8 mouse cellular contexts compared by ENCODE assay signal in the genomic region with DNA sequence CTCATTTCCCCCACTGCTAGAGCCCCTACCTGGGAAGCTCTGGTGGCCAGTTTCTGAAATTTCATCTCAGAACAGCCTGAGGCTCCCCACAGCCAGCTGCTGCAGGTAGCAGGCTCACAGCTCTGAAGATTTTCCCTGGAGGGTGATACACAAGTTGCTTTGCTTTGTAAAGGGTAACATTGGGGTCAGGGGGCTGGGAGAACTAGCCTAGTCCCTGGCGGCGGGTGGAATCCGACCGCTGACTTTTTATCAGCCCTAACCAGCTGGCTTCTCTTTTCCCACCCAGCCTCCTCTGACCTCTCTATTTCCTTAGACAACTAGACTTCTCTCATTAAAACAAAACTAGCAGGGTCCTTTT. TPM values are rescaled to one million over a fixed set of nuclear protein-coding genes. Genes with fewer than 3 reads are reported as not detected.
DNase-seq lines count a peak whose midpoint lies in the region; ATAC-seq and TF ChIP-seq lines count a peak whose summit lies in the region.

No protein-coding gene starts in this region.

- no peak overlapping the region for H3K9ac ChIP-seq in forebrain, postnatal 0 days
- peak overlapping the region; percentile 76 for H3K9ac ChIP-seq in liver, postnatal 0 days (replicated peaks)

- no peaks in the 10 kb centered on the region for H3K36me3 ChIP-seq in forebrain, postnatal 0 days (ENCODE audit: insufficient read depth)
- H3K36me3 ChIP-seq in liver, postnatal 0 days (replicated peaks; ENCODE audit: insufficient read depth, low read length) = peaks cover 7% of the 10 kb centered on the region; the same call in 1 of the 2 replicates

- no peak overlapping the region for H3K4me3 ChIP-seq in forebrain, postnatal 0 days (ENCODE audit: low read depth, low read length)
- peak overlapping the region; percentile 44 for H3K4me3 ChIP-seq in liver, postnatal 0 days (ENCODE audit: low read depth, low read length)

- peak; percentile 91 for TF ChIP-seq EP300 in liver, postnatal 0 days (IDR thresholded peaks at IDR 0.05; ENCODE audit: low read depth)

- H3K27me3 ChIP-seq in forebrain, postnatal 0 days (ENCODE audit: insufficient read depth, low read length) = no peaks in the 10 kb centered on the region
- H3K27me3 ChIP-seq in liver, postnatal 0 days (ENCODE audit: insufficient read depth, low read length) = no peaks in the 10 kb centered on the region

- peak overlapping the region; percentile 30 for H3K4me2 ChIP-seq in forebrain, postnatal 0 days (ENCODE audit: low read depth)
- peak overlapping the region; percentile 80 for H3K4me2 ChIP-seq in liver, postnatal 0 days (ENCODE audit: low read depth, low read length)

- no peak for ATAC-seq in forebrain, postnatal 0 days
- ATAC-seq in liver, postnatal 0 days = peak; percentile 81
- no peak for ATAC-seq in inflammation-experienced regulatory T-cells, adult 6 months
- no peak for ATAC-seq in activated CD4-positive, CD25-positive, alpha-beta regulatory T cell, adult 4 months

- 49% methylated on average over 4 of the region's 4 CpGs for WGBS in forebrain, postnatal 0 days
- 10% methylated on average over 4 of the region's 4 CpGs for WGBS in liver, postnatal 0 days (ENCODE audit: insufficient replicate concordance)

- TF ChIP-seq CTCF in forebrain, postnatal 0 days (IDR thresholded peaks at IDR 0.05; ENCODE audit: low read depth) = no peak
- TF ChIP-seq CTCF in liver, postnatal 0 days (IDR thresholded peaks at IDR 0.05; ENCODE audit: low read depth) = no peak

- H3K27ac ChIP-seq in forebrain, postnatal 0 days (ENCODE audit: low read depth, low read length) = no peak overlapping the region
- H3K27ac ChIP-seq in liver, postnatal 0 days (ENCODE audit: low read depth) = peak overlapping the region; percentile 96

- peaks cover 2% of the 10 kb centered on the region for H3K4me1 ChIP-seq in forebrain, postnatal 0 days (ENCODE audit: insufficient read depth)
- peaks cover 39% of the 10 kb centered on the region for H3K4me1 ChIP-seq in liver, postnatal 0 days (ENCODE audit: insufficient read depth)

- H3K9me3 ChIP-seq in forebrain, postnatal 0 days (ENCODE audit: low read length) = no peaks in the 10 kb centered on the region
- H3K9me3 ChIP-seq in liver, postnatal 0 days (ENCODE audit: low read length) = no peaks in the 10 kb centered on the region

- DNase-seq in spleen, adult 12 weeks (ENCODE audit: low spot score) = peak; percentile 64
- DNase-seq in spleen, adult 18-20 months = no peak
- DNase-seq in forebrain, postnatal 0 days = no peak
- peak; percentile 65 for DNase-seq in liver, postnatal 0 days
- no peak for DNase-seq in adrenal gland, adult 18-20 months (ENCODE audit: low spot score in 2 of 2)
- no peak for DNase-seq in adrenal gland, postnatal 36 days

RNA-seq across cellular contexts. Expression of a gene that starts 25.0 kb away (rescaled TPM):
- 4.3 and 6.0 TPM in 2 replicates for total RNA-seq in forebrain, postnatal 0 days (2014; rRNA removed)
- polyA plus RNA-seq in forebrain, postnatal 0 days (2015; fragmentation: Nextera tagmentation; extraction: Ambion mirVana) = 2.3 and 2.8 TPM in 2 replicates
- 10.1 and 11.3 TPM in 2 replicates for polyA plus RNA-seq in liver, postnatal 0 days (2015; fragmentation: Nextera tagmentation; extraction: Ambion mirVana)
- 1 to 10 TPM; 5.8 to 7.5 TPM for total RNA-seq in adrenal gland, adult 18-20 months (2021)
- total RNA-seq in adrenal gland, postnatal 36 days (2021) = 1 to 10 TPM; 6.4 to 8.4 TPM
- polyA plus RNA-seq in inflammation-experienced regulatory T-cells, adult 6 months (2017; shearing (Covaris generic)) = 10 to 100 TPM in 1 of 3 experiments, 1 to 10 TPM in 2; 6.0 to 10.1 (median 9.1) TPM
- 1 to 10 TPM; 7.9 to 9.4 TPM for polyA plus RNA-seq in activated CD4-positive, CD25-positive, alpha-beta regulatory T cell, adult 4 months (2017; shearing (Covaris generic))

RNA-seq across cellular contexts. Expression of a gene that starts 44.4 kb away (rescaled TPM):
- total RNA-seq in forebrain, postnatal 0 days (2014; rRNA removed) = 8.6 and 9.5 TPM in 2 replicates
- polyA plus RNA-seq in forebrain, postnatal 0 days (2015; fragmentation: Nextera tagmentation; extraction: Ambion mirVana) = 13.4 and 14.0 TPM in 2 replicates
- 3.4 and 4.4 TPM in 2 replicates for polyA plus RNA-seq in liver, postnatal 0 days (2015; fragmentation: Nextera tagmentation; extraction: Ambion mirVana)
- 10 to 100 TPM; 10.3 to 11.8 TPM for total RNA-seq in adrenal gland, adult 18-20 months (2021)
- 10 to 100 TPM; 10.7 to 16.2 TPM for total RNA-seq in adrenal gland, postnatal 36 days (2021)
- 10 to 100 TPM; 25.9 to 32.4 (median 30.9) TPM for polyA plus RNA-seq in inflammation-experienced regulatory T-cells, adult 6 months (2017; shearing (Covaris generic))
- polyA plus RNA-seq in activated CD4-positive, CD25-positive, alpha-beta regulatory T cell, adult 4 months (2017; shearing (Covaris generic)) = 10 to 100 TPM; 21.4 to 28.1 TPM

RNA-seq across cellular contexts. Expression of a gene that starts 45.9 kb away (rescaled TPM):
- total RNA-seq in forebrain, postnatal 0 days (2014; rRNA removed) = not detected in 2 replicates
- polyA plus RNA-seq in forebrain, postnatal 0 days (2015; fragmentation: Nextera tagmentation; extraction: Ambion mirVana) = 0.06 and 0.29 TPM in 2 replicates
- 0.28 and 0.30 TPM in 2 replicates for polyA plus RNA-seq in liver, postnatal 0 days (2015; fragmentation: Nextera tagmentation; extraction: Ambion mirVana)
- total RNA-seq in adrenal gland, adult 18-20 months (2021) = under 1 TPM in 1 of 2 experiments, not detected in 1; 0.13 TPM
- total RNA-seq in adrenal gland, postnatal 36 days (2021) = not detected
- polyA plus RNA-seq in inflammation-experienced regulatory T-cells, adult 6 months (2017; shearing (Covaris generic)) = not detected
- polyA plus RNA-seq in activated CD4-positive, CD25-positive, alpha-beta regulatory T cell, adult 4 months (2017; shearing (Covaris generic)) = under 1 TPM in 1 of 2 experiments, not detected in 1; 0.25 TPM

Comparison
In these comparisons a context has a peak if more than half of its experiments do, and no peak if none do; other contexts are left out.
1. DNase-seq: peak in spleen, adult 12 weeks (single experiment) and liver, postnatal 0 days (single experiment); none in spleen, adult 18-20 months (0 of 2), forebrain, postnatal 0 days (single experiment), adrenal gland, adult 18-20 months (0 of 2) and adrenal gland, postnatal 36 days (0 of 2).